Mouse (Mus musculus) brain, embryonic 14.5 days (tissue): ENCODE data around the gene Creb5.

Experiments used
- CTCF ChIP-seq: fragments of 200-500 bp; IDR thresholded peaks from 2 replicates; pipeline ENCODE4 v1.5.1; 2012; ENCODE audit warnings: inconsistent platforms, mild to moderate bottlenecking, moderate library complexity, borderline replicate concordance; ENCODE audit not compliant: insufficient read depth, insufficient read length; ENCODE audit errors: extremely low read depth
- POLR2A ChIP-seq: fragments of 200-500 bp; IDR thresholded peaks from 2 replicates; pipeline ENCODE4 v1.6.1; 2012; ENCODE audit warnings: mild to moderate bottlenecking, inconsistent platforms, borderline replicate concordance; ENCODE audit not compliant: poor library complexity, insufficient read depth, insufficient read length, severe bottlenecking; ENCODE audit errors: extremely low read depth

- TF ChIP-seq POLR2A (no peak), CTCF (no peak)
Observed at GRCm38 (mm10) chr6:53577776-53578175, 290.7 kb downstream of the Creb5 start.
